Mouse (Mus musculus) kidney, adult 2 months (tissue): ENCODE data around the gene BC080695.
"Not testable (repeated sequence)": the region's sequence is repeated elsewhere in the genome, so short reads cannot be mapped to it uniquely, and the experiment has no call there.

Experiments used
- CTCF ChIP-seq: fragments of 200-500 bp; conservative IDR thresholded peaks from 2 replicates; pipeline ENCODE4 v1.5.1; 2011; ENCODE audit warnings: low read depth, mild to moderate bottlenecking, control low read depth, low read length, moderate library complexity, mixed read lengths; ENCODE audit not compliant: insufficient read depth, insufficient read length
- POLR2A ChIP-seq: fragments of 200-500 bp; IDR thresholded peaks from one replicate; pipeline ENCODE4 v1.6.1; 2011; ENCODE audit warnings: low read depth, low read length, control low read depth

DNA sequence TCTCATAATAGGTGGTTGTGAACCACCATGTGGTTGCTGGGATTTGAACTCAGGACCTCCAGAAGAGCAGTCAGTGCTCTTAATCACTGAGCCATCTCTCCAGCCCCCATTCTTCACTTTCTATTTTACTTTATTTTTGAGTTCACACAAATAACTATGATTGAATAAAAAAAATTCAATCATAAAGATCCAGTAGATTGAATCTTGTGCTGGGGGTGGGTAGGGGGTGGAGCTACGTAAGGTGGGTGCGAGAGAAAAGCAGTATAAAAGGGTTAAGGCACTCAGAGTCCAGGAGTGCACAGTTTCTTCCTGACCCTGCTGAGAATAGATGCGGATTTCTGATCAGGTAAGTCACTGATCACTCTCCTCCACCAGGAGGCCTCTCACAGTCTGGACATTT is at the start of gene BC080695, which contains the start of gene Gm13057:
- not testable (repeated sequence) for TF ChIP-seq CTCF, POLR2A
